Comparison of ENCODE assay signal across 8 mouse cellular contexts in the genomic region with DNA sequence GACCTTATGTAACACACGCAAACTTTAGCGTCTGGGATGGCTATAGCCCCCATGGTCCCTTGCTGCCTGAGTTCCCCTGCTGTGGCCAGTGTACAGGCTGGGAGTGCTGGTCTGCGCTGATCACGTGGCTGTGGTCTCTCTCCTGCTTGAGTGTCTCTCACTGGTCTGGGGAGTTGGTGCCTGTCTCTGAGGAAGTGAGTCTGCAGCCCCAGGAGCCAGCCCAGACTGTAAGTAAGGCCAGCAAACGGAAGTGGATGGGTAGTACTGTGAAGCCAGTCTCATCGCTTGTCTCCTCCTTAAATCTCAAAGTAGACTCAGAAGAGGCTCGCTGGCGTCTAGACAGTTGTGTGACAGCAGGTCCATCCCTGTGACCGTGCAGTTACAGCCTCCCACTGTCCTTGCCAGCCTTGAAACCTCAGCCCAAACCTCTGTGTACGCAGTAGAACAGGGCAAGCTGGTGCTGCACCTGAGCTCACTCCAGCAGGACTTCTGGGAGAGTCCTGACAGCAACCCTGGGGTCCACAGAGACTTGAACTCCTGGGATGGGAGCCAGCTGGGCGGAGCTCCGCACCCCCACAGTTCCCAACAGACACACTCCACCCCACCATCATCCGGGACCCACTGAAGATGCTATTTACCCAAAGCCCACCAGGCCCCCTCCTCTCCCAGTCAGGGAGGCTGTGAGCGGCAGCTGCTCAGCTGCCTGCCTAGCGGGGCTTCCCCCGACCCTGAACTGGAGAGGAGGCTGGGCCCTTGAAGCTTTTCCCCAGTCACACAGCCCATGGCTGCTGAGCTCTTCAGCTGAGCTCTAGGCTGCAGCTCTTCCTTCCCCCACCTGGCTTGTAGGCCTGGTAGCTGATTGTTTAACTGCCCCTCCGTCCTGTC. TPM values are rescaled to one million over a fixed set of nuclear protein-coding genes. Genes with fewer than 3 reads are reported as not detected.
DNase-seq lines count a peak whose midpoint lies in the region; ATAC-seq and TF ChIP-seq lines count a peak whose summit lies in the region.

No protein-coding gene starts in this region.

- no peak overlapping the region for H3K4me3 ChIP-seq in layer of hippocampus, adult 2 months
- peak overlapping the region in 1 of 3 experiments; percentile 9 for H3K4me3 ChIP-seq in CH12.LX (replicated peaks in 1 of 3; ENCODE audit: low read depth in 2 of 3, low read length in 2 of 3, poor library complexity in 1 of 3)
- H3K4me3 ChIP-seq in embryonic facial prominence, embryonic 13.5 days, result no peak overlapping the region

- TF ChIP-seq EP300 in CH12.LX (IDR thresholded peaks at IDR 0.05; ENCODE audit: low read length), result no peak

- H3K4me1 ChIP-seq in CH12.LX (ENCODE audit: control insufficient read depth in 1 of 2, insufficient read depth in 2 of 2), result peaks cover 11 to 41% of the 10 kb centered on the region in 2 experiments
- peaks cover 21% of the 10 kb centered on the region for H3K4me1 ChIP-seq in embryonic facial prominence, embryonic 13.5 days

- TF ChIP-seq RAD21 in CH12.LX (IDR thresholded peaks at IDR 0.05; ENCODE audit: low read depth, low read length), result no peak

- dilution Hi-C loops in CH12.LX (cut with MboI; ENCODE audit: extremely low pct_ligation_motif_present, extremely low pct_unique_long_range_greater_than_20kb, low sequenced_read_pairs), result no loop called here

- no peak for ATAC-seq in embryonic facial prominence, embryonic 13.5 days (ENCODE audit: insufficient number of reproducible peaks, insufficient read depth, low FRiP score, low TSS enrichment, low read depth)

- whole genome bisulfite sequencing in embryonic facial prominence, embryonic 13.5 days, result 68% methylated on average over 17 of the region's 17 CpGs

- H3K4me2 ChIP-seq in CH12.LX (ENCODE audit: insufficient read depth, low read depth, poor library complexity, severe bottlenecking), result no peak overlapping the region
- H3K4me2 ChIP-seq in embryonic facial prominence, embryonic 13.5 days, result no peak overlapping the region

- no peak for TF ChIP-seq CTCF in layer of hippocampus, adult 2 months (conservative IDR thresholded peaks at IDR 0.05)
- no peak for TF ChIP-seq CTCF in CH12.LX (conservative IDR thresholded peaks at IDR 0.05 in 1 of 2, IDR thresholded peaks at IDR 0.05 in 1 of 2; ENCODE audit: low read depth in 2 of 2, low read length in 2 of 2)

- H3K79me2 ChIP-seq in CH12.LX (replicated peaks; ENCODE audit: control insufficient read depth, extremely low read depth, insufficient read depth, poor library complexity, severe bottlenecking), result no peaks in the 10 kb centered on the region

- DNase-seq in layer of hippocampus, adult 2 months (ENCODE audit: low spot score in 2 of 2), result no peak
- DNase-seq in layer of hippocampus, adult 18-20 months (ENCODE audit: low spot score in 2 of 2), result no peak
- peak; percentile 65 for DNase-seq in CH12.LX (ENCODE audit: extremely low read depth)
- DNase-seq in lung, postnatal 4 days, result peak; percentile 50 to 51
- no peak for DNase-seq in yolk sac, embryonic 10.5 days (ENCODE audit: low spot score)
- no peak for DNase-seq in spleen, adult 12 weeks (ENCODE audit: low spot score)
- no peak for DNase-seq in frontal cortex, postnatal 25 days (ENCODE audit: low spot score in 2 of 2)

- H3K9me3 ChIP-seq in CH12.LX (replicated peaks; ENCODE audit: low read length), result peaks cover 6% of the 10 kb centered on the region
- no peaks in the 10 kb centered on the region for H3K9me3 ChIP-seq in embryonic facial prominence, embryonic 13.5 days

- H3K9ac ChIP-seq in CH12.LX (ENCODE audit: insufficient read depth, low read depth), result no peak overlapping the region
- peak overlapping the region; percentile 27; the same call in 1 of the 2 replicates for H3K9ac ChIP-seq in embryonic facial prominence, embryonic 13.5 days

- in situ Hi-C loops in CH12.LX (cut with MboI; ENCODE audit: low pct_ligation_motif_present, low pct_unique_long_range_greater_than_20kb, low sequenced_read_pairs), result no loop called here

- H3K36me3 ChIP-seq in CH12.LX (replicated peaks in 1 of 2; ENCODE audit: control insufficient read depth in 1 of 2, insufficient read depth in 1 of 2, low read length in 1 of 2), result peaks cover 25 to 61% of the 10 kb centered on the region in 2 experiments
- H3K36me3 ChIP-seq in embryonic facial prominence, embryonic 13.5 days, result peaks cover 38% of the 10 kb centered on the region

- H3K27ac ChIP-seq in layer of hippocampus, adult 2 months, result peak overlapping the region; percentile 57; the same call in 1 of the 2 replicates
- peak overlapping the region; percentile 38 for H3K27ac ChIP-seq in CH12.LX (ENCODE audit: insufficient read depth, low read depth)
- H3K27ac ChIP-seq in embryonic facial prominence, embryonic 13.5 days, result peak overlapping the region; percentile 51; the same call in 1 of the 2 replicates

- no peaks in the 10 kb centered on the region for H3K27me3 ChIP-seq in CH12.LX (replicated peaks)
- no peaks in the 10 kb centered on the region for H3K27me3 ChIP-seq in embryonic facial prominence, embryonic 13.5 days

- TF ChIP-seq POLR2A in CH12.LX (IDR thresholded peaks at IDR 0.05; ENCODE audit: low read depth, low read length), result 0 out of 2 replicates have a peak, but pooled peaks have one; percentile 11

TF ChIP-seq in CH12.LX, 34 proteins besides CTCF, POLR2A, EP300 and RAD21:
- TF ChIP-seq USF1 (IDR thresholded peaks at IDR 0.05; ENCODE audit: low read depth, low read length), result peak; percentile 68
- TF ChIP-seq TCF12 (IDR thresholded peaks at IDR 0.05; ENCODE audit: low read depth, low read length), result 0 out of 2 replicates have a peak, but pooled peaks have one; percentile 28
- no peak for TF ChIP-seq ZMIZ1 (IDR thresholded peaks at IDR 0.05; ENCODE audit: low read depth, low read length)
- TF ChIP-seq MXI1 (IDR thresholded peaks at IDR 0.05; ENCODE audit: low read depth, low read length), result 0 out of 2 replicates have a peak, but pooled peaks have one; percentile 14
- peak; percentile 63 for TF ChIP-seq BHLHE40 (IDR thresholded peaks at IDR 0.05; ENCODE audit: low read depth, low read length)
- TF ChIP-seq USF2 (conservative IDR thresholded peaks at IDR 0.05; ENCODE audit: low read depth, low read length), result peak; percentile 36; the same call in 1 of the 2 replicates
- no peak for TF ChIP-seq PAX5 (IDR thresholded peaks at IDR 0.05; ENCODE audit: low read length)
- TF ChIP-seq ELF1 (IDR thresholded peaks at IDR 0.05; ENCODE audit: low read depth, low read length), result 0 out of 2 replicates have a peak, but pooled peaks have one; percentile 8
- no peak for TF ChIP-seq MEF2A (IDR thresholded peaks at IDR 0.05; ENCODE audit: borderline replicate concordance, low read depth, low read length)
- TF ChIP-seq JUND (conservative IDR thresholded peaks at IDR 0.05; ENCODE audit: low read depth, low read length), result no peak

RNA-seq across cellular contexts. Expression of a gene that starts 18.6 kb away (rescaled TPM):
- total RNA-seq in layer of hippocampus, adult 2 months (2021), result 10 to 100 TPM; 30.3 to 34.9 TPM
- 10 to 100 TPM; 22.8 to 26.0 TPM for total RNA-seq in layer of hippocampus, adult 18-20 months (2021)
- total RNA-seq in CH12.LX (2012; rRNA removed) (26.9 and 29.6 TPM in 2 replicates), CH12.LX (2014; rRNA removed) (11.4 and 17.4 TPM in 2 replicates)
- 35.8 and 37.9 TPM in 2 replicates for polyA plus RNA-seq in CH12.LX (2012; ENCODE audit: insufficient read length, low read depth)
- polyA plus RNA-seq in embryonic facial prominence, embryonic 13.5 days (2015; fragmentation: Nextera tagmentation; extraction: Ambion mirVana), result 34.5 and 39.5 TPM in 2 replicates

RNA-seq across cellular contexts. Expression of a gene that starts 33.6 kb away (rescaled TPM):
- 100 to 1,000 TPM; 345 to 350 TPM for total RNA-seq in layer of hippocampus, adult 2 months (2021)
- total RNA-seq in layer of hippocampus, adult 18-20 months (2021), result 100 to 1,000 TPM; 356 to 365 TPM
- total RNA-seq in CH12.LX (2012; rRNA removed) (3,510 and 4,144 TPM in 2 replicates), CH12.LX (2014; rRNA removed) (2,222 and 3,467 TPM in 2 replicates)
- 1,605 and 1,846 TPM in 2 replicates for polyA plus RNA-seq in CH12.LX (2012; ENCODE audit: insufficient read length, low read depth)
- polyA plus RNA-seq in embryonic facial prominence, embryonic 13.5 days (2015; fragmentation: Nextera tagmentation; extraction: Ambion mirVana), result 653 and 701 TPM in 2 replicates

RNA-seq across cellular contexts. Expression of a gene that starts 55.9 kb away (rescaled TPM):
- total RNA-seq in layer of hippocampus, adult 2 months (2021), result 1 to 10 TPM; 3.0 to 3.2 TPM
- total RNA-seq in layer of hippocampus, adult 18-20 months (2021), result 1 to 10 TPM; 2.0 to 2.4 TPM
- total RNA-seq in CH12.LX (2012; rRNA removed) (0.17 and 0.42 TPM in 2 replicates), CH12.LX (2014; rRNA removed) (not detected in 2 replicates)
- 0.08 TPM in 1 of 2 replicates, not detected in the other for polyA plus RNA-seq in CH12.LX (2012; ENCODE audit: insufficient read length, low read depth)
- polyA plus RNA-seq in embryonic facial prominence, embryonic 13.5 days (2015; fragmentation: Nextera tagmentation; extraction: Ambion mirVana), result 14.9 and 18.9 TPM in 2 replicates

Comparison
In these comparisons a context has a peak if more than half of its experiments do, and no peak if none do; other contexts are left out.
1. DNase-seq: peak in CH12.LX (single experiment) and lung, postnatal 4 days (2 of 2); none in layer of hippocampus, adult 2 months (0 of 2), layer of hippocampus, adult 18-20 months (0 of 2), yolk sac, embryonic 10.5 days (single experiment), spleen, adult 12 weeks (single experiment) and frontal cortex, postnatal 25 days (0 of 2).
2. RNA of a gene that starts 33.6 kb away (total RNA-seq): 2,222 to 4,144 TPM in CH12.LX; 356 to 365 TPM in layer of hippocampus, adult 18-20 months and 345 to 350 TPM in layer of hippocampus, adult 2 months; every median in the first group is over 4 times any median in the second.
3. Peak in every context shown above with its lines, with median percentiles within 50 percentile points of each other: H3K27ac ChIP-seq.